Mouse (Mus musculus): ENCODE measurements around the gene Map3k14. TPM values are rescaled to one million over a fixed set of nuclear protein-coding genes. Genes with fewer than 3 reads are reported as not detected.
"Not testable (repeated sequence)": the region's sequence is repeated elsewhere in the genome, so short reads cannot be mapped to it uniquely, and the experiment has no call there.

The Map3k14 gene
- polyA plus RNA-seq, 1 experiment from 2014 or later = 5.6 TPM

DNA sequence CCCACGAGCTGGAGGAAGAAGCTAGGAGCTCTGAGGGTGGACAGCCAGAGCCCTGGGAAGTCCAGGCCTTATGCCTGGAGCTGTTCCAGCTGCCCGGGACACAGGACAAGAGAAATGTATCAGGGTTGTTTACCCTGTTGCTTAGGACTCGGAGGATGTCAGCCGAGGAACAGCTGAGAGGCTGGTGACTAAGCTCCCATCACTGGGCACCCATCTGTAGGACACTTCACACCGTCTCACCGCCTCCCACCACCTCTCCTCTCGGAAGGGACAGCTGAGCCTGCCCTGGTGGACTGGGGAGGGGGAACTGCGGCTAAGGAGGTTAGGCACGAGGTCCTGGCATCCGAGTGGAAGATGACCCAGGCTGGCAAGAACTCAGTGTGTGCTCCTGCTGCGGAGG lies 31.6 kb downstream of the Map3k14 start:
- no peak overlapping the region for H3K4me2 ChIP-seq (replicated peaks; ENCODE audit: low read depth, low read length)
- no peak; the same call in 1 of the 2 replicates for ATAC-seq (ENCODE audit: insufficient number of reproducible peaks, insufficient read depth, low FRiP score, low read depth)
- H3K4me3 ChIP-seq (ENCODE audit: low read depth, low read length) = no peak overlapping the region
- peaks cover 7% of the 10 kb centered on the region; the same call in 1 of the 2 replicates for H3K4me1 ChIP-seq (ENCODE audit: control insufficient read depth, insufficient read depth, low read length)
- H3K27me3 ChIP-seq (ENCODE audit: control insufficient read depth, insufficient read depth, low read length) = no peaks in the 10 kb centered on the region
- WGBS = 52% methylated on average over 11 of the region's 11 CpGs
- H3K27ac ChIP-seq (ENCODE audit: low read length) = peak overlapping the region; percentile 33; the same call in 1 of the 2 replicates
- H3K9ac ChIP-seq (replicated peaks; ENCODE audit: low read depth, low read length) = no peak overlapping the region
- no peaks in the 10 kb centered on the region for H3K9me3 ChIP-seq (ENCODE audit: control insufficient read depth, low read depth, low read length)
- H3K36me3 ChIP-seq (ENCODE audit: control insufficient read depth, insufficient read depth, low read length) = peaks cover 24% of the 10 kb centered on the region

DNA sequence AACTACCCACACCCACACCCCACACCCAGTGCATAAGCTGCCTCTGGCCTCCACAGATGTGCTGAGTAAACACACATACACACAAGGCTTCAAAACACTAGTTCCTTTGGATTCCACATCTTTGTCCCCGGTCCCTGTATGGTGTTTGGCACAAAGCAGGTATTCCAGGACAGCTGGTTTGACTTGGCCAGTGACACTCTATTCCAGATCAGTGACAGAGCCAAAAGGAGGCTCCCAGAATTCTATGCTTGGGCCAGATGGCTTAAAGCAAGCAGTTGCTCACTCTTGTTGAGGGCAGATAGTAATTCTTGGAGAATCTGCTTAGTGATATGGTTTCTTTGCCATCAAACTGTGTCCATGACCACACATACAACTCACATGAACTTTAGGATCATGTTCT lies 32.8 kb downstream of the Map3k14 start:
- Histone ChIP-seq H3K27ac (ENCODE audit: low read length) (no peak overlapping the region), H3K4me3 (ENCODE audit: low read depth, low read length) (no peak overlapping the region), H3K9me3 (ENCODE audit: control insufficient read depth, low read depth, low read length) (no peaks in the 10 kb centered on the region; the same call in 1 of the 2 replicates), H3K9ac (replicated peaks; ENCODE audit: low read depth, low read length) (no peak overlapping the region), H3K36me3 (ENCODE audit: control insufficient read depth, insufficient read depth, low read length) (peaks cover 28% of the 10 kb centered on the region), H3K27me3 (ENCODE audit: control insufficient read depth, insufficient read depth, low read length) (no peaks in the 10 kb centered on the region), H3K4me1 (ENCODE audit: control insufficient read depth, insufficient read depth, low read length) (0 out of 2 replicates have a peak, but pooled peaks cover 3% of the 10 kb centered on the region), H3K4me2 (replicated peaks; ENCODE audit: low read depth, low read length) (no peak overlapping the region)
- ATAC-seq (ENCODE audit: insufficient number of reproducible peaks, insufficient read depth, low FRiP score, low read depth) = no peak
- 61% methylated on average over 1 of the region's 1 CpGs for WGBS

DNA sequence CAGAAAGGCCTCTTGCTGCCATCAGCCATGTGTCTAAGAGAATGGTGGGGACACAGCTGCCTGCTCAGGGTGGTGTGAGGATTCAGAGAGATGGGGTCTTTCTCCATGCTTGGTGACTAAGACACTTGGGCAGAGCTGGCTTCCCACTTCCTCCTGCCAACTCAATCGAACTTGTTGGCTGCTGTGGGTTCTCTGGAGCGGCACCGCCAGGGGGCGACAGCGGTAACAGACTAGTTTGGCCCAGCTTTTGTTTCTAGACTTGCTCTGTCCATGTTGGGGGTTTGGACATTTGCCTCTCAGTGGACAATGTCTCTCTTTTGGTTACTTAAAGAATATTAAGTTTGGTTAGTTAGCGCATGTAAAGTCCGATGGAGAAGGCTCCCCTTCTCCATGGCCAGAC lies 34.3 kb downstream of the Map3k14 start:
- Histone ChIP-seq H3K9ac (replicated peaks; ENCODE audit: low read depth, low read length) (no peak overlapping the region), H3K27ac (ENCODE audit: low read length) (no peak overlapping the region), H3K36me3 (ENCODE audit: control insufficient read depth, insufficient read depth, low read length) (peaks cover 25% of the 10 kb centered on the region), H3K27me3 (ENCODE audit: control insufficient read depth, insufficient read depth, low read length) (no peaks in the 10 kb centered on the region), H3K4me1 (ENCODE audit: control insufficient read depth, insufficient read depth, low read length) (0 out of 2 replicates have a peak, but pooled peaks cover 3% of the 10 kb centered on the region), H3K4me2 (replicated peaks; ENCODE audit: low read depth, low read length) (no peak overlapping the region), H3K9me3 (ENCODE audit: control insufficient read depth, low read depth, low read length) (no peaks in the 10 kb centered on the region; the same call in 1 of the 2 replicates), H3K4me3 (ENCODE audit: low read depth, low read length) (no peak overlapping the region)
- ATAC-seq (ENCODE audit: insufficient number of reproducible peaks, insufficient read depth, low FRiP score, low read depth) = no peak
- 31% methylated on average over 7 of the region's 7 CpGs for WGBS

DNA sequence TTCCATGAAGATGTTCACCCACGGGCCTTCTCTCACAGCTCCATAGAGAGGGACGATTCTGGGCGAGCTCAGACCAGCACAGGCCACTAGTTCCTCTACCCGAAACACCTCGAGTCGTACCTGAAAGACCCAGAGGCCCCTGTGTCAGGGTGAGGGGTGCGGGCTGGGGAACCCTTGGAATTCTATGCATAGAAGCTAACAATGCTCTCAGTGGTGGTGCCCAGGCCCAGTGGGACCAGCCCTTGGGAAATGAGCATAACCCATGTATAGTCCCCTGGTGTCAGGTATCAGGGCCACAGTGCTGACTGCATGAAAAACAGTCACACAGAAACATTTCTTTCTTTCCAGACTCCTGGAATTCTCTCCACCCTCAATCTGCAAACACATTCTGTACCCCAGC lies 35.9 kb downstream of the Map3k14 start:
- Histone ChIP-seq H3K36me3 (ENCODE audit: control insufficient read depth, insufficient read depth, low read length) (peaks cover 26% of the 10 kb centered on the region), H3K4me2 (replicated peaks; ENCODE audit: low read depth, low read length) (no peak overlapping the region), H3K9ac (replicated peaks; ENCODE audit: low read depth, low read length) (no peak overlapping the region), H3K4me3 (ENCODE audit: low read depth, low read length) (no peak overlapping the region), H3K27me3 (ENCODE audit: control insufficient read depth, insufficient read depth, low read length) (no peaks in the 10 kb centered on the region), H3K27ac (ENCODE audit: low read length) (no peak overlapping the region), H3K4me1 (ENCODE audit: control insufficient read depth, insufficient read depth, low read length) (no peaks in the 10 kb centered on the region), H3K9me3 (ENCODE audit: control insufficient read depth, low read depth, low read length) (no peaks in the 10 kb centered on the region; the same call in 1 of the 2 replicates)
- ATAC-seq (ENCODE audit: insufficient number of reproducible peaks, insufficient read depth, low FRiP score, low read depth) = no peak
- WGBS = 91% methylated on average over 7 of the region's 7 CpGs

DNA sequence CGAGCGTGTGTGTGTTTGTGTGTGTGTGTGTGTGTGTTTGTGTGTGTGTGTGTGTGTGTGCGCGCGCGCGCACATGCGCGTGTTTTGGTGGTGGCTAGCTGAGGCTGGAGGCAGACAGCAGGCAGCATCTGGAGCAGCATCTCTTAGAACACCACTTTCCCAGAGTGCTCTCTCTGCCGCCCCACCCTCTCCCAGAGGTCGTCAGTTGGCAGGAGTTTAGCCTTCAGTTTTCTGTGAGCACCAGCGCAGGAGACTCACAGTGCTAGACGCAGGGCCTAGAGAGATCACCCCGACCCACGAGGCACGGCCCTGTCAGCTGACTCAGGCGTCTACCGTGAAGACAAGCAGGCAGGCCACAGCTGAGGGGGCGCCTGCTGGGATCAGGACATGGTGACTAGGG lies 36.6 kb downstream of the Map3k14 start:
- 88% methylated on average over 19 of the region's 19 CpGs for WGBS
- Histone ChIP-seq H3K9me3 (ENCODE audit: control insufficient read depth, low read depth, low read length) (no peaks in the 10 kb centered on the region; the same call in 1 of the 2 replicates), H3K27ac (ENCODE audit: low read length) (no peak overlapping the region), H3K4me3 (ENCODE audit: low read depth, low read length) (no peak overlapping the region), H3K4me2 (replicated peaks; ENCODE audit: low read depth, low read length) (no peak overlapping the region), H3K27me3 (ENCODE audit: control insufficient read depth, insufficient read depth, low read length) (no peaks in the 10 kb centered on the region), H3K9ac (replicated peaks; ENCODE audit: low read depth, low read length) (no peak overlapping the region), H3K36me3 (ENCODE audit: control insufficient read depth, insufficient read depth, low read length) (peaks cover 26% of the 10 kb centered on the region), H3K4me1 (ENCODE audit: control insufficient read depth, insufficient read depth, low read length) (no peaks in the 10 kb centered on the region)
- ATAC-seq (ENCODE audit: insufficient number of reproducible peaks, insufficient read depth, low FRiP score, low read depth) = no peak

- Histone ChIP-seq H3K9me3 (ENCODE audit: control insufficient read depth, low read depth, low read length) (no peaks in the 10 kb centered on the region; the same call in 1 of the 2 replicates), H3K27ac (ENCODE audit: low read length) (no peak overlapping the region), H3K4me2 (replicated peaks; ENCODE audit: low read depth, low read length) (no peak overlapping the region), H3K4me1 (ENCODE audit: control insufficient read depth, insufficient read depth, low read length) (no peaks in the 10 kb centered on the region), H3K36me3 (ENCODE audit: control insufficient read depth, insufficient read depth, low read length) (peaks cover 30% of the 10 kb centered on the region), H3K27me3 (ENCODE audit: control insufficient read depth, insufficient read depth, low read length) (no peaks in the 10 kb centered on the region), H3K9ac (replicated peaks; ENCODE audit: low read depth, low read length) (no peak overlapping the region), H3K4me3 (ENCODE audit: low read depth, low read length) (no peak overlapping the region)
- no peak for ATAC-seq (ENCODE audit: insufficient number of reproducible peaks, insufficient read depth, low FRiP score, low read depth)
- WGBS = 100% methylated on average over 2 of the region's 2 CpGs
These were observed 37.7 kb downstream of the Map3k14 start for GRCm38 (mm10) chr11:103229608-103230007.

- 67% methylated on average over 18 of the region's 18 CpGs for WGBS
- ATAC-seq (ENCODE audit: insufficient number of reproducible peaks, insufficient read depth, low FRiP score, low read depth) = no peak
- H3K9me3 ChIP-seq (ENCODE audit: control insufficient read depth, low read depth, low read length) = no peaks in the 10 kb centered on the region
- no peak overlapping the region for H3K4me3 ChIP-seq (ENCODE audit: low read depth, low read length)
- peaks cover 30% of the 10 kb centered on the region; the same call in 1 of the 2 replicates for H3K36me3 ChIP-seq (ENCODE audit: control insufficient read depth, insufficient read depth, low read length)
- H3K4me1 ChIP-seq (ENCODE audit: control insufficient read depth, insufficient read depth, low read length) = no peaks in the 10 kb centered on the region
- no peak overlapping the region for H3K27ac ChIP-seq (ENCODE audit: low read length)
- H3K27me3 ChIP-seq (ENCODE audit: control insufficient read depth, insufficient read depth, low read length) = no peaks in the 10 kb centered on the region
- no peak overlapping the region for H3K4me2 ChIP-seq (replicated peaks; ENCODE audit: low read depth, low read length)
- H3K9ac ChIP-seq (replicated peaks; ENCODE audit: low read depth, low read length) = no peak overlapping the region
These were observed 43.3 kb downstream of the Map3k14 start for GRCm38 (mm10) chr11:103223951-103224456.

DNA sequence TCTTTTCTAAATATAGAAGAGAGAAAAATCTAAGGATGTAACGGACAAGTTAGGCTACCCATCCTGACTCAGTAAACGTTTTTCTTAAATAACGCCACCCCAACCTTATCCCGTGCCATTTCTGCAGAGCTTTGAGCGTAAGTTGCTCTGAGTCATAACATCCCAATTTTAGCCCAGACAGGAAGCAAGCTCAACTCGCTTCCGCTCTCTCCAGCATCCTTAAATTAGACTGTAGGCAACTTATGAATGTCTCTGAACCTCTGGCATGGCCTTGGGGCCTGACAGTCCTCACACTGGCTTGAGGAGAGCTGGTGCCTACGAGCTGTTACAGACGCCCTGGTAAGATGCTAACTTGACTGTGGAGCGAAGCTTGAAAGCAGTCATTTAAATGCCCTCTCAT lies 43.8 kb downstream of the Map3k14 start:
- no peak for ATAC-seq (ENCODE audit: insufficient number of reproducible peaks, insufficient read depth, low FRiP score, low read depth)
- Histone ChIP-seq H3K4me2 (replicated peaks; ENCODE audit: low read depth, low read length) (no peak overlapping the region), H3K27ac (ENCODE audit: low read length) (no peak overlapping the region), H3K27me3 (ENCODE audit: control insufficient read depth, insufficient read depth, low read length) (no peaks in the 10 kb centered on the region), H3K4me3 (ENCODE audit: low read depth, low read length) (no peak overlapping the region), H3K9ac (replicated peaks; ENCODE audit: low read depth, low read length) (no peak overlapping the region), H3K36me3 (ENCODE audit: control insufficient read depth, insufficient read depth, low read length) (peaks cover 27% of the 10 kb centered on the region; the same call in 1 of the 2 replicates), H3K9me3 (ENCODE audit: control insufficient read depth, low read depth, low read length) (no peaks in the 10 kb centered on the region), H3K4me1 (ENCODE audit: control insufficient read depth, insufficient read depth, low read length) (no peaks in the 10 kb centered on the region)
- WGBS = 88% methylated on average over 10 of the region's 10 CpGs

DNA sequence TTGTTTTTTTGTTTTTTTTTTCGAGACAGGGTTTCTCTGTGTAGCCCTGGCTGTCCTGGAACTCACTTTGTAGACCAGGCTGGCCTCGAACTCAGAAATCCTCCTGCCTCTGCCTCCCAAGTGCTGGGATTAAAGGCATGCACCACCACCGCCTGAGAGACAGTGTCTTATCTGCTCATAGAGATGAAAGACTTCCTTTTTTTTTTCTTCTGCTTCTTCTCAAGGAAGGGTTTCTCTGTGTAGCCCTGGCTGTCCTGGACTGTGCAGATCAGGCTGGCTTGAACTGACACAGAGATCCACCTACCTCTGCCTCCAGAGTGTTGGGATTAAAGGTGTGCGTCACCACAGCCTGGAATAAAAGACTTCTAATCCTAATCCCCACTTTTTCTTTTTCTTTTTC lies 44.6 kb downstream of the Map3k14 start:
- WGBS = 85% methylated on average over 4 of the region's 4 CpGs

More for the DNA sequence above, 44.6 kb downstream of the Map3k14 start:
- not testable (repeated sequence) for H3K4me3 ChIP-seq (ENCODE audit: low read depth, low read length); H3K4me1 ChIP-seq (ENCODE audit: control insufficient read depth, insufficient read depth, low read length); H3K4me2 ChIP-seq (replicated peaks; ENCODE audit: low read depth, low read length); H3K27me3 ChIP-seq (ENCODE audit: control insufficient read depth, insufficient read depth, low read length); H3K27ac ChIP-seq (ENCODE audit: low read length); H3K9me3 ChIP-seq (ENCODE audit: control insufficient read depth, low read depth, low read length); H3K9ac ChIP-seq (replicated peaks; ENCODE audit: low read depth, low read length); ATAC-seq (ENCODE audit: insufficient number of reproducible peaks, insufficient read depth, low FRiP score, low read depth)
- H3K36me3 ChIP-seq (ENCODE audit: control insufficient read depth, insufficient read depth, low read length) = peaks cover 27% of the 10 kb centered on the region; the same call in 1 of the 2 replicates
